Mouse (Mus musculus): Measurements from ENCODE around the gene Zfpm1. TPM values are rescaled to one million over a fixed set of nuclear protein-coding genes. Genes with fewer than 3 reads are reported as not detected.

Gene Zfpm1
- polyA plus RNA-seq, 1 experiment from 2014 or later = 2.3 TPM

- peak; percentile 88 for DNase-seq (ENCODE audit: low spot score)
- Histone ChIP-seq H3K9ac (ENCODE audit: low read length) (peak overlapping the region; percentile 47; the same call in 1 of the 2 replicates), H3K4me2 (replicated peaks; ENCODE audit: low read depth) (peak overlapping the region; percentile 74)
Observed at GRCm38 (mm10) chr8:122269404-122269803, 12.5 kb upstream of the Zfpm1 start.

GRCm38 (mm10) chr8:122270555-122270954 lies 11.4 kb upstream of the Zfpm1 start:
- no peaks in the 10 kb centered on the region for H3K4me1 ChIP-seq (replicated peaks; ENCODE audit: control insufficient read depth, insufficient read depth)
- no peaks in the 10 kb centered on the region for H3K27me3 ChIP-seq (ENCODE audit: control insufficient read depth, insufficient read depth, low read length)
- no peak overlapping the region for H3K27ac ChIP-seq (replicated peaks)
- H3K9ac ChIP-seq (ENCODE audit: low read length) = no peak overlapping the region
- ATAC-seq (ENCODE audit: low FRiP score, low TSS enrichment) (no peak), DNase-seq (ENCODE audit: low spot score) (no peak)
- TF ChIP-seq EP300 (optimal IDR thresholded peaks at IDR 0.05) = no peak
- no peak for TF ChIP-seq CTCF (IDR thresholded peaks at IDR 0.05; ENCODE audit: low read depth)
- 82% methylated on average over 7 of the region's 7 CpGs for WGBS
- no peak overlapping the region for H3K4me3 ChIP-seq (ENCODE audit: low read depth, low read length)
- H3K9me3 ChIP-seq (ENCODE audit: control insufficient read depth, low read length) = no peaks in the 10 kb centered on the region
- no peak overlapping the region for H3K4me2 ChIP-seq (replicated peaks; ENCODE audit: low read depth)
- H3K36me3 ChIP-seq (ENCODE audit: control insufficient read depth, insufficient read depth, low read length) = no peaks in the 10 kb centered on the region

More at GRCm38 (mm10) chr8:122269404-122269803, 12.5 kb upstream of the Zfpm1 start:
- Histone ChIP-seq H3K4me1 (replicated peaks; ENCODE audit: control insufficient read depth, insufficient read depth) (no peaks in the 10 kb centered on the region), H3K36me3 (ENCODE audit: control insufficient read depth, insufficient read depth, low read length) (no peaks in the 10 kb centered on the region), H3K27ac (replicated peaks) (no peak overlapping the region), H3K27me3 (ENCODE audit: control insufficient read depth, insufficient read depth, low read length) (no peaks in the 10 kb centered on the region), H3K4me3 (ENCODE audit: low read depth, low read length) (peak overlapping the region; percentile 39), H3K9me3 (ENCODE audit: control insufficient read depth, low read length) (no peaks in the 10 kb centered on the region)
- peak; percentile 59 for ATAC-seq (ENCODE audit: low FRiP score, low TSS enrichment)
- 9% methylated on average over 20 of the region's 21 CpGs for WGBS
- TF ChIP-seq CTCF (IDR thresholded peaks at IDR 0.05; ENCODE audit: low read depth) (peak; percentile 99), EP300 (optimal IDR thresholded peaks at IDR 0.05) (no peak)

GRCm38 (mm10) chr8:122273152-122273551 lies 8.8 kb upstream of the Zfpm1 start:
- DNase-seq (ENCODE audit: low spot score) (peak; percentile 90), ATAC-seq (ENCODE audit: low FRiP score, low TSS enrichment) (peak; percentile 71)
- no peak for TF ChIP-seq EP300 (optimal IDR thresholded peaks at IDR 0.05)
- TF ChIP-seq CTCF (IDR thresholded peaks at IDR 0.05; ENCODE audit: low read depth) = peak; percentile 98
- no peak overlapping the region for H3K9ac ChIP-seq (ENCODE audit: low read length)
- WGBS = 4% methylated on average over 5 of the region's 5 CpGs
- H3K27ac ChIP-seq (replicated peaks) = no peak overlapping the region
- no peaks in the 10 kb centered on the region for H3K4me1 ChIP-seq (replicated peaks; ENCODE audit: control insufficient read depth, insufficient read depth)
- no peak overlapping the region for H3K4me3 ChIP-seq (ENCODE audit: low read depth, low read length)
- H3K27me3 ChIP-seq (ENCODE audit: control insufficient read depth, insufficient read depth, low read length) = no peaks in the 10 kb centered on the region
- no peaks in the 10 kb centered on the region for H3K9me3 ChIP-seq (ENCODE audit: control insufficient read depth, low read length)
- H3K36me3 ChIP-seq (ENCODE audit: control insufficient read depth, insufficient read depth, low read length) = no peaks in the 10 kb centered on the region
- no peak overlapping the region for H3K4me2 ChIP-seq (replicated peaks; ENCODE audit: low read depth)

GRCm38 (mm10) chr8:122273826-122274225 lies 8.1 kb upstream of the Zfpm1 start:
- no peak overlapping the region for H3K9ac ChIP-seq (ENCODE audit: low read length)
- H3K36me3 ChIP-seq (ENCODE audit: control insufficient read depth, insufficient read depth, low read length) = no peaks in the 10 kb centered on the region
- H3K27me3 ChIP-seq (ENCODE audit: control insufficient read depth, insufficient read depth, low read length) = no peaks in the 10 kb centered on the region
- no peak overlapping the region for H3K4me3 ChIP-seq (ENCODE audit: low read depth, low read length)
- WGBS = 29% methylated on average over 7 of the region's 7 CpGs
- H3K4me1 ChIP-seq (replicated peaks; ENCODE audit: control insufficient read depth, insufficient read depth) = no peaks in the 10 kb centered on the region
- DNase-seq (ENCODE audit: low spot score) (peak; percentile 28), ATAC-seq (ENCODE audit: low FRiP score, low TSS enrichment) (no peak)
- H3K27ac ChIP-seq (replicated peaks) = no peak overlapping the region
- TF ChIP-seq EP300 (optimal IDR thresholded peaks at IDR 0.05) = no peak
- TF ChIP-seq CTCF (IDR thresholded peaks at IDR 0.05; ENCODE audit: low read depth) = no peak
- no peaks in the 10 kb centered on the region for H3K9me3 ChIP-seq (ENCODE audit: control insufficient read depth, low read length)
- no peak overlapping the region for H3K4me2 ChIP-seq (replicated peaks; ENCODE audit: low read depth)

- DNase-seq (ENCODE audit: low spot score) (no peak), ATAC-seq (ENCODE audit: low FRiP score, low TSS enrichment) (no peak)
- TF ChIP-seq CTCF (IDR thresholded peaks at IDR 0.05; ENCODE audit: low read depth) = no peak
- TF ChIP-seq EP300 (optimal IDR thresholded peaks at IDR 0.05) = no peak
- Histone ChIP-seq H3K36me3 (ENCODE audit: control insufficient read depth, insufficient read depth, low read length) (no peaks in the 10 kb centered on the region), H3K4me3 (ENCODE audit: low read depth, low read length) (no peak overlapping the region), H3K27me3 (ENCODE audit: control insufficient read depth, insufficient read depth, low read length) (no peaks in the 10 kb centered on the region), H3K4me1 (replicated peaks; ENCODE audit: control insufficient read depth, insufficient read depth) (no peaks in the 10 kb centered on the region), H3K4me2 (replicated peaks; ENCODE audit: low read depth) (no peak overlapping the region), H3K9me3 (ENCODE audit: control insufficient read depth, low read length) (no peaks in the 10 kb centered on the region), H3K27ac (replicated peaks) (no peak overlapping the region), H3K9ac (ENCODE audit: low read length) (no peak overlapping the region)
- WGBS = 72% methylated on average over 11 of the region's 11 CpGs
Observed at GRCm38 (mm10) chr8:122274651-122275391, 7.1 kb upstream of the Zfpm1 start.

GRCm38 (mm10) chr8:122276308-122276707 lies 5.6 kb upstream of the Zfpm1 start:
- Histone ChIP-seq H3K4me2 (replicated peaks; ENCODE audit: low read depth) (no peak overlapping the region), H3K36me3 (ENCODE audit: control insufficient read depth, insufficient read depth, low read length) (no peaks in the 10 kb centered on the region), H3K27ac (replicated peaks) (no peak overlapping the region), H3K27me3 (ENCODE audit: control insufficient read depth, insufficient read depth, low read length) (no peaks in the 10 kb centered on the region), H3K4me1 (replicated peaks; ENCODE audit: control insufficient read depth, insufficient read depth) (peaks cover 5% of the 10 kb centered on the region; the same call in 1 of the 2 replicates), H3K9me3 (ENCODE audit: control insufficient read depth, low read length) (no peaks in the 10 kb centered on the region), H3K9ac (ENCODE audit: low read length) (no peak overlapping the region), H3K4me3 (ENCODE audit: low read depth, low read length) (no peak overlapping the region)
- no peak for DNase-seq (ENCODE audit: low spot score)
- WGBS = 84% methylated on average over 5 of the region's 5 CpGs
- no peak for ATAC-seq (ENCODE audit: low FRiP score, low TSS enrichment)
- TF ChIP-seq CTCF (IDR thresholded peaks at IDR 0.05; ENCODE audit: low read depth) (no peak), EP300 (optimal IDR thresholded peaks at IDR 0.05) (no peak)
